Mouse (Mus musculus) myocyte (in vitro differentiated cells): ENCODE measurements around the gene Asah2.

Experiments
- MYOD1 ChIP-seq, 3 experiments: IDR thresholded peaks; one replicate each; pipeline ENCODE4 v1.6.1; 2011; ENCODE audit warnings: control low read depth in 2 of 3, low read depth in 2 of 3, mild to moderate bottlenecking in 2 of 3, moderate library complexity in 1 of 3; ENCODE audit not compliant: insufficient read length in 2 of 3, control insufficient read depth in 1 of 3
- MYOG ChIP-seq, 3 experiments: IDR thresholded peaks; one replicate each; pipeline ENCODE4 v1.6.1; 2011; ENCODE audit warnings: control low read depth in 2 of 3, low read depth in 2 of 3, mild to moderate bottlenecking in 2 of 3; ENCODE audit not compliant: insufficient read length in 2 of 3, control insufficient read depth in 1 of 3, insufficient read depth in 1 of 3
- POLR2A ChIP-seq: IDR thresholded peaks from one replicate; pipeline ENCODE4 v1.6.1; 2011; ENCODE audit warnings: low read depth, mild to moderate bottlenecking, control low read depth, moderate library complexity; ENCODE audit not compliant: insufficient read length
- POLR2AphosphoS2 ChIP-seq: IDR thresholded peaks from one replicate; pipeline ENCODE4 v1.6.1; 2011; ENCODE audit warnings: low read depth, control low read depth; ENCODE audit not compliant: insufficient read length
- SRF ChIP-seq: IDR thresholded peaks from one replicate; pipeline ENCODE4 v1.6.1; 2011; ENCODE audit warnings: low read depth; ENCODE audit not compliant: control insufficient read depth, insufficient read length
- USF1 ChIP-seq: IDR thresholded peaks from one replicate; pipeline ENCODE4 v1.6.1; 2011; ENCODE audit warnings: low read depth, mild to moderate bottlenecking, control low read depth, moderate library complexity

DNA sequence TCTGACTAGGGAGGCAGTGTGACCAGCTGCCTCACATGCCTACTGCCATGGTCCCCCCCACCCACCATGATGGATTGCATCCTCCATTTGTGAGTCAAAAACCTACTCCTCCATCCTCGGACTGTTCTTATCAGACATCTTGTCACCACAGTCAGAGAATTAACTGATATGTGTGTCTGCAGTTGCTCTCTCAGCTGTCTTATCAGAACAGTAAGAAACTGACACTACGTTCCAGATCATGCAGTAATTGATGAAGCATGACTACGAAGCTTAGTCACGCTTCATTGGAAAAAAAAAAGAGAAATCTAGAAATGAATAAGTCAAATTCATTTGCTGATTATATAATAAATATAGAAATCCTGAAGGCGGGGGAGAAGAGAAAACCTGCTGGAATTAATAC lies 105.4 kb downstream of the Asah2 start:
- TF ChIP-seq SRF (no peak), POLR2A (no peak), POLR2AphosphoS2 (no peak), USF1 (no peak), MYOG (IDR thresholded peaks at IDR 0.05; ENCODE audit: control insufficient read depth in 1 of 3, insufficient read depth in 1 of 3, insufficient read length in 2 of 3, low read depth in 2 of 3) (no peak), MYOD1 (IDR thresholded peaks at IDR 0.05; ENCODE audit: control insufficient read depth in 1 of 3, insufficient read length in 2 of 3, low read depth in 2 of 3) (no peak)
